Mouse (Mus musculus): Measurements from ENCODE around the gene Cycs.

The Cycs gene

DNA sequence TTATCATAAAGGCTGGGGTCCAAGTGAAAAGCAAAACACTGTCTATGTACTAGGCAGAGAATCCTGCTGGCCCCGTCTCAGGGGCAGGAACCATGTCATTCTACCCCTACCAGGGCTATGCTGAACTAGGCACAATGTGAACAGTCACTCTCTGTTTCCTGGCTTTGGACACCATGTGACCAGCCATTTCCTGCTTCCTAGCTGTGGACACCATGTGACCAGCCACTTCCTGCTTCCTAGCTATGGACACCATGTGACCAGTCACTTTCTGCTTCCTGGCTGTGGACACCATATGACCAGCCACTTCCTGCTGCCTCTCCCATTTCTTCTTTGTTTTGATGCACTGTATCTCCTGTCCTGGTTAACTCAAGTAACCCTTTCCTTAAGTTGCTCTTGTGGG is 23.8 kb downstream of the Cycs start:
- no peak for DNase-seq

DNA sequence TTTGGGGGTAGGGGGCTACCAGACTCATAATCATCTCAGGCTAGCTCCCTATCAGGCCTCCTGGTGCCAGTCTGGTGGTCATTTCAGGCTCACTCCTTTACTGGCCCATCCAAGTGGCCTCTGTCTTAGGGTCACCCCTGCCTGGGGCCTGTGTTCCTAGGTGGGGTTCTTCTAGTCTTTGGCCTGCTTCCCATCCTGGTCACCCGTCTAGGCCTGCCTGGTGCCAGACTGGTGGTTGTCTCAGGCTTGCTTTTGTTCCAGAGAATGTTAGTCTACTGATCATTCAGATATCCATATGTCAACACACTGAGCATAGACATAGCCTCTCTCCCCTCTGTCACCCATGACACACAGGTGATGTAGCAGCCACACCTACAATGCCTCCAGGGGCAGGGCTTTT is 26.7 kb downstream of the Cycs start:
- no peak for DNase-seq

DNA sequence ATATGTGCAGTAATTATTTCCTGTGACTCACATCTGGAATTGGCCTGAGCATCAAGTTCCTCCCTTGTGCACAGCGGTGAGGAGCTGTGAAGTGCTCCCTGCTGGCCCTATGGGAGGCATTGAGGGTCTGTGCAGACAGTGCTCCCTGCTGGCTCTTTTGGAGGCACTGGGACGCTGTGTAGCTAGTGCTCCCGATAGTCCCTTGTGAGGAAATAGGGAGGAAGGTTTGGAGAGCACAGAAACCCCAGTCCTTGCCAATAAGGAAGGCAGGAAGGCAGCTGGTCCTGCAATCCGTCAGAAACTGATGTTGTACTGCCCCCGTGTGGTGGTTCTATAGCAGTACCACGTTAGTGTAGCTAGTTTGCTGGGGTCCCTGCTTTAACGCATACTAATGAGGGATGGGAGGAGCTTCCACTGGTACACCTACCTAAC is 29.9 kb downstream of the Cycs start:
- peak; percentile 64 to 71 for DNase-seq

DNA sequence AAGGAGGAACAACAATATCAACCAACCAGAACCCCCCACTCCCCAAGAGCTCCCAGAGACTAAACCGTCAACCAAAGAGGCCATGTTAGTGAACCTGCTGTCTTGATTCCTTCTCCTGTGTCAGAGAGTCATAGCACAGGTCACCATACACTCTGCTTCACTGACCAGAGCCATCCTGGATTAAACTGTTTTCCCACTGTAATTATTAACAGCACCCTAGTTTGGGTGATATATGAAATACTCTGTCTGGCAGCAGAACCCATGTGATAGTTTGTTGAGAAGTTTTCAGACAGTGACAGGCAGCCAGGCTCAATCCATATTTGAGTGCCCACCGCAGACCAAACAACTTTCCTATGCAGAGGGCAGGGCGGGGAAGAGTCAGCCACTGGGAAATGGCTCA is 31.0 kb downstream of the Cycs start:
- DNase-seq: no peak

DNA sequence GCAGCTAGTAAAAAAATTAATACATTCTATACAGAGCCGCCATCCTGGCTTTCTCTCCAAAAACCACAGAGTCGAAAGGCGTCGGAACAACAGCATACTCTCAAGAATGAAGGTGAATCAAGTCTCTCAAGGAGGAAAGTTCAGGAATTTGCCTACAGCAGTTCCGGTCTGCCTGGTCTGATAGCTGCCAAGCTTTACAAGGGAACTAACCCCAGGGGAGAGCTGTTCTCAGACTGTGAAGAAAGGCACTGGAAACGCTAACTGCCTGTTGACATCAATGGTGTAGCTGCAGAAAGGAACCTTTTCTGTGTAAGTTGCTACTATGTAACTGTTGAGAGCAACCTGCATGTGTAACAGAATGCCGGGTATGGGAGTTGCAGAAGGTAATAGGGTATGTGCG is 34.4 kb downstream of the Cycs start:
- no peak for DNase-seq

DNA sequence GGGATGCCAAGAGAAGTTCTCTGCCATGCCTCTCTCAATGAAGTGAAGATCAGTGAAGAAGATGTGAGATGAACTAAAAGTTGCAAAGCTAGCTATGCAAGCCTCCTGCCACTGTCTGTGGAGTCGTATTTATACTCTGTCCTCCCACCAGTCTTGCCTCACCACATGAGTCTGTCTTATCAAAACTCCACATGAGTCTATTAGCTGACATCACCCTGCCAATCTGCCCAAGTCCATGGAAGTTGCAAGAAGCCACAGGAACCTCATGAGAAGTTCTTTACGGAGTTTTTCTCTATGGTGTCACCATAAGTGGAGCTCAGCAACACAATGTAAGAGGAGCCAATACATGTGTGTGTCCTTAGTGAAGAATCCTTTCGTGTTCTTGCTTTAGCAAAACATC is 35.3 kb downstream of the Cycs start:
- no peak for DNase-seq

DNA sequence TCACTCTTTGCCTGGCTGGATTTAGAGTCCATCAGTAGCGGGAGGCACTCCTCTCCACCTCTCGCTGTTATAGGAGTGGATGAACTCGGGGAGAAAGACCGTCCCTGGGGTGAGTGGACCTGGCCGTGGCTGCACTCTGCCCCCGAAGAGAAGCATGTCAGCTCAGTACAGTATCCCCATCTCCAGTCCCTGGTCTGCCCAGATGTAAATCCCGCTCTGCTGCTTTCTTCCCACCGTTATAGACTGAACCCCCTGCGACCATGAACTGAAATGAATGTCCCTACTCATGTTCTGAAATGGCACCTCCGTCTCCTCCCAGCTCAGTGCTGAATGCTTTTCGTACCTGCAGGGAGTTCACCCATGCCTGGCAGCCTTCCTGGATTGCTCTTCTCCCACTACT is 37.1 kb downstream of the Cycs start:
- no peak for DNase-seq

DNA sequence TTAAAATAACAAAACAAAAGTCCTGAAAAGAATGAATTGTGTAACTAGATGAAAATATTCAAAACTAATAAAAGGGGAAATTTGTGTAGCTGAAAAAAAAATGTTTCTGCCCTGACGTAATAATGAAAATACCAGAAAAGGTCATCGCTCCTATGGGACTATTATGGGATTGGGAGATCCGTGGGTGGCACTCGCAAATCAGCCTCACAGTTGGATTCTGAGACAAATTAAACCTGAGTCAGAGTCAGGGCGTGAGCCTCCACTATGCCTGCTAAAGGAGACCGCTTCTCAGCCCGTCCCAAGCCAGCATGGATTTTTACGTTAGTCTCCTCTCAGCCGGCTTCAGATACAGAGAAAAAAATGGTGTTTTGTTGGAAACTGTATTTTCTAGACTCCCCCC is 38.9 kb downstream of the Cycs start:
- DNase-seq: no peak

DNA sequence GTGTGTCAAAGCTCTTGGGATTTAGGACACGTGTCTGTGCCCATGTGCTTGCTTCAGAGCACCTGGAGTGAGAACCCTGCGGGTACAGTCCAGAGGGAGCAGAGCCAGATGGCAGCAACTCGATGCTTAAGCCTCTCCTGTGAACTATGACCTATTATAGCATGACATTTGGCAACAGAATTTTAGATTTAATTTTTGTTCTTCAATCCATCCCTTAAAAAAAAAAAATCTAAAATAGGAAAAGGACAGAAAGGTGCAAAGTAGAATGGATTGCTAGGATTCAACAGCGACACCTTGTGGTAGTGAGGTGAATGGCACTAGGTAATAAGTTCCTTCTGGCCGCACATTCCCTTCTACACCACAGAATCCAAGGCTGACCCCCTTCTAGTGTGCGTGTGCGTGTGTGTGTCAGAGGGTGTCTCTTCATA is 39.7 kb downstream of the Cycs start:
- DNase-seq: peak; percentile 33 to 49

DNA sequence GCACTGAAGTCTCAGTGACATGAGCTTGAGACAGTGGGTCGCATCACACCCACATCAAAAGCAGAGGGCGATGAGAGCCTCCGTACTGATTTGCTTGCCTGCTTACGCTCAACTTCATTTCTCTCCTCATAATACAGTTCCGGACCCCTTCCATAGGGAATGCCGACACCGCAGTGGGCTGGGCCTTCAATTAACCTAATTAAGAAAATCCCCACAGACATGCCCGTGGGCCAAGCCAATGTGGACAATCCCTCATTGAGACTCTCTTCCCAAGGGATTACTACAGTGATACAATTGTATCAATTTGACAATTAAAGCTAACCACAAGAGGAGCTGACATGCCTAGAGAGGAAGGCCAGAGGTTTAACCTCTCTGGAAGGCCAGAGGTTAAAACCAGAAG is 40.5 kb downstream of the Cycs start:
- no peak for DNase-seq

DNA sequence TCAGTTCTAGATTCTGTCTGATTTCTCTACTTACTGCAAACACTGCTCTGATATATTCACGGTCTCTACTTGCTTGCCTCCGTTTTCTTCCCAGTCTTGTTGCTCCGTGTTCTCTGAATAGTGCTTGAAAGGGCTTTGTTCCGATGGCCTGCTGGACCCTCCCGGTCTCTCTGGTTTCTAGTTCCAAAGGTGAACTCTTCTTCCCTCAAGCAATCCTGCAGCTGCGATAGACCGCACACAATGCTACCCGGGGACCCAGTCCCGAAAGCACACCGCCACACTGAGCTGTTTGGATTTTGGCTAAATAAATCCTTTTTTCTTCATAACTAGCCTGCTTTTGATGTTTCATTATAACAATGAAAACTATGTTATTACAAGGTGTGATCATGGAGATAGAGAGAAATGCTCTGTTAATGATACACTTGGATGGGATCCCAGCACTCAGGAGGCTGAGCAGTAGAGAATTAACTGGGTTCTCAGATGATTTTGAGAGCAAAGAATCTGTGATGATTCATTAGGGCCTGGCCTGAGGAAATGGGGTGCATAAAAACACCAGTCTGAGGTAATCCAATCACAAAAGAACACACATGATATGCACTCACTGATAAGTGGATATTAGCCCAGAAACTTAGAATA is 42.0 kb downstream of the Cycs start:
- no peak for DNase-seq

DNA sequence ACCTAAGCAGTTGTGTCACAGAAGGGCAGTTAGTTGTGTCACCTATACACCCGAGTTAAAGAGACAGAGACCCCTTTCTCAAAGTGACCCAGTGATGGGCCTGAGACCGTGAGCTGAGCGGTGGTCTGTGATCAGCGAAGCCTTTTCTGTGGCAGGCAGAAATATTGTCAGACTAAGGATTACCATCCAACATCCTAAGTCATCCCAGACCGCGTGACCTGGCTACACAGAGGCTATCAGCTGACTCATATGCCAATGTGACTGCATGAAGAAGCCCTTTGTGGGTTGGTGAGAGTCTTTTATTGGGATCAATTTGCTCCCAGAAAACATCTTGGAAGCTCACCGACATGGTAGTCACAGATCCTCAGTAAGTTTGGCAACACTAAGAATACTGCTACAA is 43.6 kb downstream of the Cycs start:
- DNase-seq: no peak

DNA sequence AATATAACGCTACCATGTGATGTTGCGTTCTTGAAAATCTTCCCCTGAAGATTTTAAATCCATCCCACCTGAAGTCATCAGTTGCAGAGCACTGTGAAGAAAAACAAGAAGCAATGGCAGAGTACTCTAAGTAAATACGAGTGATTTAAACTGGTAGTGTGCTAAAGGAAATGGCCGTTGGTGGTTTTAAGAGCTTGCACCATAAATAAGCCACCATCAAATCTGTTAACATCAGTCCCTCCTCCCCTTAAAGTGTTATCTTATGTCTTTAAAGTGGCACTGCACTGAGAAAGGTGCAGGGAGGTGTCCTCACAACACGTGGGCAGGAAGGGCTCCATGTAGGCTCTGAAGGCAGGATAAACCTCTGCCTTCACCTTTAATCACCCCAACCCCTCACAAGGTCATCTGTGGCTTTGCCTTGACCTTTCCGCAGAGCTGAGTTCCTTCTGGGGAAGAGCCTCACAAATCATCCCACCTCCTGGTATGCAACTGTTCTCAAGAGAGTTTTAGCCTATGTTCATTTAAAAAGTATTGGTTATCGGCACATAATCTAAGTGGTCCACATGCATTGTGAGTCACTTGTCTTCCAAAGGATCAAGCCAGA is 44.7 kb downstream of the Cycs start:
- DNase-seq: no peak

DNA sequence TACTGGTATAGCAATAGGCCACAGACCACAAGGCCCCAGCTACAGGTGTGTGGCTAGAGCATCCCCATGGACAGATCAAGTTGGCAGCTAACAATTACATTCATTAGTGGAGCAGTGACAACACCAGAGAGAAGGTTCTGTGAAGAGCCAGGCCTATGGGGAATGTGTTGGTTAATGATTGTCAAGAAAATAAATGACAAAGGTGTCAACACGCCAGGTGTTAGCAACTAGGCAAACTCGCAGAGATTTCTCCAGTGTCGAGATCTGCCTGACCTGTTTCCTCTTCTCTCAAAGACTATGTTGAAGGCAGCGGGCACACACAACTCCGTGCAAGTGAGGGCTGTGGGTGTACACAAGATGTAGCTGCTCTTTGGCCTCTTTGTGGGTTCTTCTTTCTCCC is 46.2 kb downstream of the Cycs start:
- DNase-seq: no peak

DNA sequence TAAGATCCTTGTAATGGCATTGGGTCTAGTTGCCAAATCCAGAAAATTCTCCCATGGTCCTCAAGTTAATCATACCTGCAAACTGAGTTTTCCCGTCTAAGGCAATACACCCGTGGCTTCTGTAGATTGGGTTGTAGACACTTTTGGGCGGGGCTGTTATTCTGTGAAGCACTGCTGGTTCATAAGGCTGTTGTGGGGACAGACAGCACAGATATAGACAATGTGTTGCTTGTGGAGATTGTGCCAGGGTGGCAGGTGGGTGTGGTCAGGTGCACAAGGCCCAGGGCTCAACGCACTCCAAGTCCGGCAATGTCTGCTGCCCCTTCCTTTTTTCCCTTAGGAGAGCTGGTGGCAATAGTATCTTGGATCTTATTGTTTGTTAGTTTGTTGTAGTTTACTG is 48.0 kb downstream of the Cycs start:
- DNase-seq: no peak

Data from thymus, postnatal 36 days (tissue).